Mouse (Mus musculus): ENCODE data around the gene Atg4b.

DNA sequence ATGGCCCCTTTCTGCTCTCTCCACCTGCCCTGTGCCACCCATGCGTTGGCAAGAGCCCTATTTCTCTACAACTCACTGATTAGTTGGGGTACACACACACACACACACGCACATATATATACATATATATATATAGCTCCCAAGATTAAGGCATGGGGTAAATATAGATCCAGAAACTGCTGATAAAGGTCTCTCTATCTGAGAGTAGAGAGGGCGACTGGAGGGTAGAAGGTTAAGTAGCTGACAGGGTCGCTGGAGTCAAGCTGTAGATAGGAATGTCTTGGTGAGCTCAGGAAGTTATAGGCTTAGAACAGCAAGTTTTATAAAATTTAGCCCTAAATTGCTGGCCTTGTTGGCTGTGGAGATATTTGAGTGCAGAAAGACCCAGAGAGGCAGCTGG is 53.5 kb downstream of the Atg4b start:
- TF ChIP-seq EP300 (optimal IDR thresholded peaks at IDR 0.05) (no peak), CTCF (IDR thresholded peaks at IDR 0.05; ENCODE audit: low read depth) (no peak)

Data from stomach, postnatal 0 days (tissue).